Mouse (Mus musculus) forebrain, embryonic 16.5 days (tissue): Measurements from ENCODE around the gene Smyd3. TPM values are rescaled to one million over a fixed set of nuclear protein-coding genes. Genes with fewer than 3 reads are reported as not detected.

Source experiments
- ATAC-seq: fragments of 200-750 bp; cut with Nextera tagmentation; 2 replicates; pipeline ENCODE4 v1.8.0; 2017; ENCODE audit warnings: mild to moderate bottlenecking, moderate library complexity
- H3K27ac ChIP-seq: fragments of 300-500 bp; sonication (generic); 2 replicates; pipeline ENCODE4 v1.5.1; 2014; ENCODE audit warnings: low read length, control low read depth
- H3K27me3 ChIP-seq: fragments of 300-500 bp; sonication (generic); replicated peaks from 2 replicates; pipeline ENCODE4 v1.6.1; 2014; ENCODE audit warnings: low read length; ENCODE audit not compliant: control insufficient read depth, insufficient read depth
- H3K36me3 ChIP-seq: fragments of 300-500 bp; sonication (generic); 2 replicates; pipeline ENCODE4 v1.6.1; 2014; ENCODE audit not compliant: control insufficient read depth, insufficient read depth
- H3K4me1 ChIP-seq: fragments of 300-500 bp; sonication (generic); replicated peaks from 2 replicates; pipeline ENCODE4 v1.6.1; 2014; ENCODE audit warnings: low read length; ENCODE audit not compliant: control insufficient read depth, insufficient read depth
- H3K4me2 ChIP-seq: fragments of 300-500 bp; sonication (generic); 2 replicates; pipeline ENCODE4 v1.6.1; 2014; ENCODE audit warnings: mild to moderate bottlenecking, low read length, control low read depth
- H3K4me3 ChIP-seq: fragments of 300-500 bp; sonication (generic); replicated peaks from 2 replicates; pipeline ENCODE4 v1.5.1; 2014; ENCODE audit warnings: mild to moderate bottlenecking, low read length, control low read depth
- H3K9ac ChIP-seq: fragments of 300-500 bp; sonication (generic); replicated peaks from 2 replicates; pipeline ENCODE4 v1.6.1; 2014; ENCODE audit warnings: low read depth, low read length, control low read depth
- H3K9me3 ChIP-seq: fragments of 300-500 bp; sonication (generic); 2 replicates; pipeline ENCODE4 v1.6.1; 2016; ENCODE audit warnings: low read length; ENCODE audit not compliant: control insufficient read depth
- WGBS: fragments of 180-500 bp; shearing (Covaris S2); extraction: QIAGEN DNeasy Blood & Tissue Kit; methylation state at CpG from one replicate; pipeline ENCODE4 v1.1.7; 2014; 5-methylcytosine and 5-hydroxymethylcytosine counted together
- polyA plus RNA-seq: library from polyadenylated mRNA; unstranded; fragments of >200 nt; fragmentation: Nextera tagmentation; extraction: Ambion mirVana; gene quantifications from 2 replicates; pipeline ENCODE4 v1.2.1, GENCODE M21; 2015

Gene Smyd3
- polyA plus RNA-seq: 29.3 and 29.4 TPM in 2 replicates

DNA sequence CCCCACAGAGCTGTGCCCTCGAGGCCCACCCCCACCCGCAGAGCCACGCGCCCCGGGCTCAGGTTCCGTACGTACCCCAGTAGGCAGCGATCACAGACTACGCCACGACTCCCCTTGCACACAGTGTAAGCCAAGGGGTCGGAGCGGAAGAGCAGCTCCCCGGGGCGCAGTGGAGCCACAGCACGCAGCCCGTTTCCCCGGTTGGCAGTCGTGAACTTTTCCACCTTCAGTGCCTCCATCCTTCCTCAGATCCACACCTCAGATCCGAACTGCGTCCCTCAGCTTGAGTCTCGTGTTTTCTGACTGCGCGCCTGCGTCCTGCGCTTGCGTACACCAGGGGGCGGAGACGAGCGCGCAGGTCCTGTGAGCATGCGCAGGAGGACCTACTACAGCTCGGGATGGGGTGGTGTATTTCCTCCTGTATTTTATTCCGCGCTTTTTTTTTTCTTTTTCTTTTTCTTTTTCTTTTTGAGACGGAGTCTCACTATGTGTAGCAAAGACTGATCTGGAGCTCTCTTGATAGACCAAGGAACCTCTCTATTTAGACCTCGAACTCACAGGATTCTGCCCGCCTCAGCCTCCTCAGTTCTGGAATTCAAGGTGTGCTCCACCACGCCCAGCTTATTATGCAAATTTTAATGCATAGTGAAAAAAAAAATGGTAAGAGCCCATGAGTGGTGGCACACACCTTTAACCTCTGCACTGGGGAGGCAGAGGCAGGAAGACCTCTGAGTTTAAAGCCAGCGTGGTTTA, at the start of gene Smyd3:
Gene Smyd3 (minus strand): TSS at position 329 of the 753 bp plus-strand sequence.
- H3K4me1 ChIP-seq: peaks cover 11% of the 10 kb centered on the region
- ATAC-seq: peak; percentile 90
- no peaks in the 10 kb centered on the region for H3K9me3 ChIP-seq
- no peaks in the 10 kb centered on the region for H3K36me3 ChIP-seq
- peak within 1 kb of the TSS; percentile 23; the same call in 1 of the 2 replicates for H3K27ac ChIP-seq
- peak within 1 kb of the TSS; percentile 85 for H3K4me3 ChIP-seq
- whole genome bisulfite sequencing: 7% methylated on average over 39 of the region's 39 CpGs
- H3K4me2 ChIP-seq: peak within 1 kb of the TSS; percentile 96
- H3K9ac ChIP-seq: peak within 1 kb of the TSS; percentile 79
- no peaks in the 10 kb centered on the region for H3K27me3 ChIP-seq

- H3K36me3 ChIP-seq: no peaks in the 10 kb centered on the region
- H3K4me1 ChIP-seq: peaks cover 5% of the 10 kb centered on the region; the same call in 1 of the 2 replicates
- H3K4me3 ChIP-seq: no peak overlapping the region
- H3K9ac ChIP-seq: no peak overlapping the region
- ATAC-seq: no peak
- H3K4me2 ChIP-seq: no peak overlapping the region
- H3K9me3 ChIP-seq: no peaks in the 10 kb centered on the region
- H3K27me3 ChIP-seq: no peaks in the 10 kb centered on the region
- WGBS: 80% methylated on average over 7 of the region's 7 CpGs
- H3K27ac ChIP-seq: no peak overlapping the region
Observed at GRCm38 (mm10) chr1:179567558-179567957, 49.7 kb upstream of the Smyd3 start.

GRCm38 (mm10) chr1:179563926-179564325, 46.1 kb upstream of the Smyd3 start:
- Histone ChIP-seq H3K4me3 (no peak overlapping the region), H3K27ac (no peak overlapping the region), H3K36me3 (no peaks in the 10 kb centered on the region), H3K9ac (no peak overlapping the region), H3K27me3 (no peaks in the 10 kb centered on the region), H3K9me3 (no peaks in the 10 kb centered on the region), H3K4me1 (0 out of 2 replicates have a peak, but pooled peaks cover 5% of the 10 kb centered on the region), H3K4me2 (no peak overlapping the region)
- no peak for ATAC-seq
- WGBS: 88% methylated on average over 5 of the region's 5 CpGs

- 86% methylated on average over 4 of the region's 4 CpGs for WGBS
Observed at GRCm38 (mm10) chr1:179563211-179563610, 45.4 kb upstream of the Smyd3 start.

DNA sequence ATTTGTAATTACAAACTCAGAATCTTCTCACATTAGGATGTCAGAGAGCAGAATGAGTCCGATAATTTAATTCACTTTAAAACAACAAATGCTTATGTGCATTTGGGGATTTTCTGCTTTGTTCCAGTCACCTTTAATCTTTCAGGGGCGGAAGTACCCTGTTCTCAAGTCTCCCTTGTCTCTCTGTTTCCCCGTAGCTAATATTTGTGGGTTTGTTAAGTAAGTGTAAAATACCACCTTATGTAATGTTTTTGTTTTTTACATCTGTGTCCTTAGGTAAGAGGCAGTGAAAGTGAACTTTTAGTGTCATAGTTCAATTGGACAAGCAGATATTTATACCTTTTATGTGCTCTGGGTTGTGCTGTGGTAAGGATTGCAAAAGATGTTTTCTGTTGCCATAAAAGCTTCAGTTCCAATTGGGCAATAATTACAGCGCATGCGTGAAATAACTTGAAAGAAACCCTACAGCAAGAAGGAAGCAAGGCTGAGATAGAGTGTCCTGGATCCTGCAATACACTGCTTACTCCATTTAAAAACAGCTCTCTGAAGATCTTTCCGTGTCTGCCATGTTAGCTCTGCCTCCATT, 43.1 kb upstream of the Smyd3 start:
- no peaks in the 10 kb centered on the region for H3K27me3 ChIP-seq
- H3K4me3 ChIP-seq: no peak overlapping the region
- H3K4me1 ChIP-seq: no peaks in the 10 kb centered on the region
- ATAC-seq: no peak
- WGBS: 90% methylated on average over 6 of the region's 6 CpGs
- no peaks in the 10 kb centered on the region for H3K36me3 ChIP-seq
- no peaks in the 10 kb centered on the region for H3K9me3 ChIP-seq
- no peak overlapping the region for H3K9ac ChIP-seq
- no peak overlapping the region for H3K4me2 ChIP-seq
- no peak overlapping the region for H3K27ac ChIP-seq

More at GRCm38 (mm10) chr1:179563211-179563610, 45.4 kb upstream of the Smyd3 start:
- Histone ChIP-seq H3K36me3 (no peaks in the 10 kb centered on the region), H3K4me1 (0 out of 2 replicates have a peak, but pooled peaks cover 5% of the 10 kb centered on the region), H3K4me3 (no peak overlapping the region), H3K27me3 (no peaks in the 10 kb centered on the region), H3K9ac (no peak overlapping the region), H3K27ac (no peak overlapping the region), H3K9me3 (no peaks in the 10 kb centered on the region), H3K4me2 (no peak overlapping the region)
- ATAC-seq: no peak

GRCm38 (mm10) chr1:179559446-179560194, 41.8 kb upstream of the Smyd3 start:
- Histone ChIP-seq H3K4me1 (no peaks in the 10 kb centered on the region), H3K27me3 (no peaks in the 10 kb centered on the region), H3K9ac (no peak overlapping the region), H3K4me2 (no peak overlapping the region), H3K27ac (no peak overlapping the region), H3K4me3 (no peak overlapping the region), H3K9me3 (no peaks in the 10 kb centered on the region), H3K36me3 (no peaks in the 10 kb centered on the region)
- WGBS: 78% methylated on average over 11 of the region's 11 CpGs
- ATAC-seq: no peak

DNA sequence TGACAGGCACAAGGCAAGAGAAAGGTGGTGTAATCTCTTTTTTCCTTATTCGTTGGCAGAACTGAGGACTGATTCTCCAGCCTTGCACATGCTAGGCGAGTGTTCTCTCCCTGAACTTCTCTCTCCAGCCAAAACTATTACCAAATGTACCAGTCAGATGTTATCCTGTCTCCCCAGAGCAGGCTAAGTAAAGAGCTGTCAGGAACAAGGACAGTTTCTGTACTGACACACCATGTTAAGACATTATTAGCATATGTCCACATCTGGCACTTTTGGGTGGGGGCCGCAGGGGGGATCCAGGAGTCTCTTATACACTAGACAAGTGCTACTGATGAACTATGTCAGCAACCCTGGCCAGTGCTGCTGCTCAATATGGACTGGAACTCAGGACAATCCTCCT, 39.1 kb upstream of the Smyd3 start:
- H3K9ac ChIP-seq: no peak overlapping the region
- WGBS: 82% methylated on average over 3 of the region's 3 CpGs
- no peak overlapping the region for H3K4me2 ChIP-seq
- no peak overlapping the region for H3K4me3 ChIP-seq
- no peaks in the 10 kb centered on the region for H3K27me3 ChIP-seq
- 0 out of 2 replicates have a peak, but pooled peaks cover 2% of the 10 kb centered on the region for H3K4me1 ChIP-seq
- H3K27ac ChIP-seq: no peak overlapping the region
- no peaks in the 10 kb centered on the region for H3K9me3 ChIP-seq
- no peak for ATAC-seq
- H3K36me3 ChIP-seq: no peaks in the 10 kb centered on the region

GRCm38 (mm10) chr1:179553949-179554347, 36.1 kb upstream of the Smyd3 start:
- no peak for ATAC-seq
- Histone ChIP-seq H3K9ac (no peak overlapping the region), H3K4me1 (0 out of 2 replicates have a peak, but pooled peaks cover 8% of the 10 kb centered on the region), H3K4me2 (no peak overlapping the region), H3K27ac (no peak overlapping the region), H3K27me3 (no peaks in the 10 kb centered on the region), H3K9me3 (no peaks in the 10 kb centered on the region), H3K4me3 (no peak overlapping the region), H3K36me3 (no peaks in the 10 kb centered on the region; the same call in 1 of the 2 replicates)
- 87% methylated on average over 4 of the region's 4 CpGs for WGBS
